Mouse (Mus musculus) embryo, embryonic 9.5 days (tissue): Measurements from ENCODE around the gene Gm14226.
A peak's percentile ranks its signal among the peaks of the same experiment; 100 is the strongest.
"Not testable (repeated sequence)": the region's sequence is repeated elsewhere in the genome, so short reads cannot be mapped to it uniquely, and the experiment has no call there.

Experiments used
- DNase-seq: peaks from one replicate; pipeline ENCODE4 v3.0.0-alpha.2; 2017; ENCODE audit errors: extremely low spot score

The Gm14226 gene

DNA sequence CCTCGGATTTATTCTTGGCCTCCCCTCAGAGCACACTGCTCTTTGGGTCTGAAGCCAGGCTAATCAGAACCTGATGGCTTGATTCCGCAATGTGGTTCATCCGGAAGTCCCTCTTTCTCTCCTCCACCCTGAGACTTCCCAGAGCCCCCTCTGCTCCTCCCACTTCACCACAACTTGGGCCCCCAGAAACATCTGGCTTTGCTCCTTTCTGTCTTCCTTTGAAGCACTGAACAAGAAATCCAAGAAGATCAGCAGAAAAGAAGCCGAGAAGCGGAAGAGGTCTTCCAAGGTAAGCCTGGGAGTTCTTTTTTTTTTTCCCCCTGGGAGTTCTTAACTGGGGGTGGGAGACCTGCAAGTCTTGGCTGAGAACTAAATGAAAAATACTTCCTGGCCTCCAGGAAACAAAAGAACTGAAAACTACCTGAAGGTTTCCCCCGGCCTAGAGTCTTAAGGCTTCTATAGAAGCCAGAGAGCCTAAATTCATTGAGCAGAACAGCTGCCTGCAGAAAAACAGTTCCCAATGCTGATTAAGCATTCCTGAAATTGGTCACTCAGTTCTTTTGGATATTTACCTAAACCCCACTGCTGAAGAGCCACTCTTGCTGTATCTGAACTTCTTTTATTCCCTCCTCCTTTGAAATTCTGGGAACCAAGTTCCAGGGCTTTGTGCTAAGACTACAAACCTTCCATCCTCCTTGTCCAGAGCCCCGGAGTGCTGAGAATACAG lies 29.5 kb downstream of the Gm14226 start:
- DNase-seq = peak; percentile 10

DNA sequence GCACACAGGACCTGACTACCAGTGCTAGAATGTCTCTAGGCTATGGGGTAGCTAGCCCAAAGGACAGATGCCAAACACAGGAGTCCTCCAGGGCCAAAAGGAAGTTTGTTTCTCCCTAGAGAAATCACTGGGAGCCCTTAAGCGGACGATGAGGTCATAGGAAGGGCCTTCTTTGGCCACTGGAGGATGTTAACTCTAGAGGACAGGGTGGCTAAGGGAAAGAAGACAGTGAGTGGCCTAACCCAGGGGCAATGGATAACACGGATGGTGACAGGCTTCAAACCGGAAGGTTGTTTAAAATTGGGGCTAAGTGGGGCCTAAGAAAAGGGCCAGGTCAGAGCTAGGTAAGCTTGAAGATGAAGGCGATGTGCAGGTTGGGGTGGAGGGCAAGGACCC lies 32.0 kb downstream of the Gm14226 start:
- DNase-seq = peak; percentile 13

DNA sequence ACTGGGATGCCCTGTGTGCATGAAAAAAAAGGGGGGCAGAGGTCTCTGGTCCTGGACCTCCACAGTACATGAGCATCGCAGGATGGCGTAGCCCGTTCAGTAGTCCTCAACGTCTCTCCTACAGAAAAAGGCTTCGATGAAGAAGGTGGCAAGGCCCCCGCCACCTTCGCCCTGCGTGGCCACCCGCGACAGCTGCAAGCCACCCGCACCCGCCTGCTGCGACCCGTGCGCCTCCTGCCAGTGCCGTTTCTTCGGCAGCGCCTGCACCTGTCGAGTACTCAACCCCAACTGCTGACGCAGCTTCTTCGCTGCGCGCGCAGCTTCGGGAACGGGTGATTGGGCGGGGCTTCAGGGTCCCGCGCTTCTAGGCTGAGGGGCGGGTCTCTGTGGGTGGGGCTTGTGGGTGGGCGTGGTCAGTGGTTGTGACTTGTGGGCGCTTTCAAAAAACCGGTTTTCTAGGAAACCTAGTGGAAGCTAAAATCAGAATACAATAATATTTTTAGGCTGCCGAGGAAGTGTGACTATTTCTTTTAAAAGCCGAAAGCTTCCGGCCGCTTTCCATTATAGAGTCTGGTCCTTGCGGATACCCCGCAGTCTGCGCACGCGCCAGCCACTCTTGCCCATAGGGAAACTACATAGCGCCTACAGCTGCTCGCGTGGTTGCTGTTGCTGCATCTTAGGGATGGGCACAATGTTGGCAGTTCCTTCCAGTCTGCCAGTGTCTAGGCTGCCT lies 32.6 kb downstream of the Gm14226 start:
- DNase-seq = peak; percentile 97

DNA sequence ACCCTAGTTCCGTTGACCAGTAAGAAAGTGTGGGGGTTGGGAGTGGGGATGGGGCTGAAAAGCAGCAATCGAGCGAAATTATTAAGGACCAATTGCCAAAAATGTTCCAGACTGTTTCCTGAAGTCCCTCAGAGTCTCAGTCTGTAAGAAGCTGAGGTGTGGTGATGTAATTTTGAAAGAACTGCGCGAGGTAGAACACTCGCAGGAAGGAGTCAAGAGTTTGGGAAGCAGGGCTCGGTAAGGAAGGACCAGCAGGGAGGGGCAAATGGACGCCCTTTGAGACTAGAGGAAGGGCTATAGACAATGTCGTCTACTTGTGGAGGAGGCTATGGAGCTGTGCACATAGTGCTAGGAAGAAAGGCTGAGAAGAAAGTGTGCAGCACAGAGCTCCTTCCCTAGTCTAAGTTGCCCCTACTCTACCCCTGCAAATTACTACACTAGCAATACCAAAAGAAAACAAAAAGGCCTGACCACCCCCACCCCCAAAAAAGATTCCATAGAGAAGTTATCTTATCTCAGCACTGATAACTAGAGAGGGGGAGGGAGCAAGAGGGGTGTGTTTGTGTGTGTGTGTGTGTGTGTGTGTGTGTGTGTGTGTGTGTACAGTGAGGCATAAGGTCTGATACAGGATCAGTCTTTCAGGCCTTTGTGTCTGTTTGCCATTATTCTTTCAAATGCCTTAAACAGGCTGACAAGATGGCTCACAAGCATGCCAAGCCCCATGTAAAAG lies 33.7 kb downstream of the Gm14226 start:
- DNase-seq = no peak

DNA sequence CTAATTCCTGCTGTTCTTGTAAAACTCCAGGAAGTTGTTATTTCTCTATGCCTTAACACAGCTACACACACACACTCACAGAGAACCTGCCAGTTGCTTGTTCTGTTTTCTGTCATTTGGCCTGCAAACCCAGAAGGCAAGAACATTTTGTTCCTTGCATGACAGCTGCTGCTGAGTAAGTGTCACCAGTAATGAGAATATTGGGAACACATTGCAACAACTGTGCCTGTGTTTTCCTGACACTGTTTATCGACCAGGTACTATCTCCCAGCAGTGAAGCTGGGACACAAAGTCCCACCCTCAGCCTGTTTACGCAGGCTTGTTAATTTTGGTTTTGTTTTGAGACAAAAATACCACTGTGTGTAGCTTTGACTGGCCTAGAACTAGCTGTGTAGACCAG lies 34.6 kb downstream of the Gm14226 start:
- DNase-seq = no peak

DNA sequence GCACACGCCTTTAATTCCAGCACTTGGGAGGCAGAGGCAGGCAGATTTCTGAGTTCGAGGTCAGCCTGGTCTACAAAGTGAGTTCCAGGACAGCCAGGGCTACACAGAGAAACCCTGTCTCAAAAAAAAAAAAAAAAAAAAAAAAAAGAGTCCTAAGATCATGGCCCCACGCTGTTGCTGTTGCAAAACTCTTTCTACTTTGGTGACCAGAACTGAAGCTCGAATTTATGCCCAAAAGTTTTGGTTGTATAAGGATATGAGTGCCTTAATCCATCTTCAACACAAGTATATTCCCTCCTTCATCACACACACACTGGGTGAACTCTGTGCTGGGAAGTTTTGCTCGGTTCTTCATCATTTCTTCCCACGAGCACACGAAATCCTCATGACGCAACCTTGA lies 35.4 kb downstream of the Gm14226 start:
- not testable (repeated sequence) for DNase-seq

DNA sequence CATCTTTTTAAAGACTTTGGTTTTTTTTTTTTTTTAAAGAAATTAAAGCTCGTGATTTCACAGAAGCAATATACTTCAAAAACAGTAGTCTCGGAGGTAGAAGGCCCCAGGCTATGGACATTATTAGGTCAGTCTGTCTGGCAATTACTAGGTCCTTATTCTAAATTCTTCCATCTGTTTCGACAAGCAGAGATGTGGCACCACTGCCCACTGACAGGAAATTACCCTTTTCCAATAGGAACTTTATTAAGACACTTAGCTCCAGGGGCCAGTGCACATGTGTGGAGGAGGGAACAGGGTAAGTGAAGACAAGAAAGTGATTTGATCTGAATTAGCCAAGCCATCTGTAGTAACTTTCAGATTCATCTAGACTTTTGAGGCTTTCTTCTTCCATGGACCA lies 36.6 kb downstream of the Gm14226 start:
- DNase-seq = no peak

DNA sequence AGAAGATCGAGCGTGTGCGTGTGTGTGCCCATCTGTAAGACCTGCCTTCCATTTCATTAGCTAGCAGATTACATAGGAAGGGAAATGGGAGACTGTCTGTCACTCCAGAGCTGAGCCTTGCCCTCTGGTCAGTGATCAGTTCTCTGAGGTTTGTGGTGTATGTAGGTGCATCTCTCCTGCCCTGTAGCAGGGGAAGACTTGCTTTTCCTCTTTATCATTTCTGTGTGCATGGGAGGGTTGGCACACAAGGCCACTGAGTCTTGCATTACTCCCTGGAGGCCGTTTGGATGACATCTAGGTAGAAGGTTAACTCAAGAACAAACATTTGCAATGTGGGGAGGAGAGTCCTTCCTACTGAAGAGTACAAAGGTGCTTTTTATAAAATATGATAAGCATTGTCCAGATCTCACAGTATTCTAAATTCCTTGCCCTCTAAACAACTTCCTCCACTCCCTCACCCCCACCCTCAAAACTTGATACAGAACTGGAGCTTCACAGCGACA lies 38.1 kb downstream of the Gm14226 start:
- no peak for DNase-seq

DNA sequence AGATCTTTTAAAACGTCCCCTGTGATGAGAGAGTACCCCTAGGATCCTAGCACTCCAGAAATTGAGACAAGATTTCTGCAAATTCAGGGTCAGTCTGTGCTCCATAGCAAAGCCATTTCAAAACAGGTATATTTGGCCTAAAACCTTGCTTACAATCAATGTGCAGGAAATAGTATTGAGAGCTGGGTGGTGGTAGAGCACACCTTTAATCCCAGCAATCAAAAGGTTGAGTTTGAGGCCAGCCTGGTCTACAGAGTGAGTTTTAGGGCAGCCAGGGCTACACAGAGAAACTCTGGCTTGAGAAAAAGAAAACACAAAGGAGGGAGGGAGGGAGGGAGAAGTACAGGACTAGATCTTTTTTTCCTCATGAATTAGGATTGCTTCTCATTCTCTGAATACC lies 39.3 kb downstream of the Gm14226 start:
- no peak for DNase-seq

DNA sequence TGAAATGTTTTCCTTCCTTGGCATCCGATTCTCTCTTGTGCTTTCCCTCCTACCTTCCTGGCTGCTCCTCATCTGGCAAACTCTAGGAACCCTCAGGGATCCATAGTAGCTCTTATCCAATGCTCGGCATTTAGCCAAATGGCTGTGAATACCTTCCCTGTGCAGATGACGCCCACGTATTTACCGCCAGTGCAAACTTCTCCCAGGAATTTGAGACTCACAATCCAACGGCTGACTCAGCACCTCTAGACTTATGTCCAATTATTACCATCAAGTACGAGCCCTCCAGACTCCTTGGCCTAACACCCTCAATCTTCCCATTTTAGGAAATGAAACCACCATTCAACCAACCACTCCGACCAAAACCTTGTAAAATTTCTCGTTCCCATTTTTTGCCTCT lies 53.0 kb downstream of the Gm14226 start:
- no peak for DNase-seq

DNA sequence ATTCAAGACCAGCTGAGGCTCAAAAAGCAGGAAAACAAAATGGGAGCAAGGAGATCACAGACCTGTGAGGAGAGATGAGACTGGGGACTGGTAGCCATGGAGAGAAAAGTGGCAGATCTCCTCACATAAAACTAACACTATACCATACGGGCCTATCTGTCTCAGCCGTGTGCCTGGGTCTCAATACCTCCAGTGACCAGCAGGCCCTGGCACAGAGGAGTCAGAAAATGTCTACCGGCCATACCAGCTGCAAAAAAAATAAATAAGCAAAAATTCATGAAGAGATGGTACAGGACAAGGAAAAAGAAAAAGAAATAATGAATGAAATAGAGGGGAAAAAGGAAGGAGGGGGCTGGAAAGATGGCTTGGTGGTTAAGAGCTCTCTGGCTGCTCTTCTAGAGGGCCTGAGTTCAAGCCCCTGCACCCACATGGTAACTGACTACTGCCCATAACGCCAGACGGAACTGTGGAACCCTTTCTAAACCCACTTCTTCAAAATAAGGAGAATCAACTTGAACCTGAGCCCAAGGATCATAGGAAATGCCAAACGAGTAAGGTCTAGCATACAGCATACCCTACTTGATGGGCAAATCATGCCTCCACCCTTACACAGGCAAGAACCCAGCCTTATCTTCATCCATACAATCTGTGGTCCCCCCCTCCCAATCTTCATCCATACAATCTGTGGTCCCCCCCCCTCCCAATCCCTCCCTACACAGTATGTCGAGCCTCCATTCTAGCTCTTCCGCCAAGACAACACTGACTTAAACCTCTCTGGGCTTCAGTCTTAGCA lies 54.5 kb downstream of the Gm14226 start:
- DNase-seq = no peak

DNA sequence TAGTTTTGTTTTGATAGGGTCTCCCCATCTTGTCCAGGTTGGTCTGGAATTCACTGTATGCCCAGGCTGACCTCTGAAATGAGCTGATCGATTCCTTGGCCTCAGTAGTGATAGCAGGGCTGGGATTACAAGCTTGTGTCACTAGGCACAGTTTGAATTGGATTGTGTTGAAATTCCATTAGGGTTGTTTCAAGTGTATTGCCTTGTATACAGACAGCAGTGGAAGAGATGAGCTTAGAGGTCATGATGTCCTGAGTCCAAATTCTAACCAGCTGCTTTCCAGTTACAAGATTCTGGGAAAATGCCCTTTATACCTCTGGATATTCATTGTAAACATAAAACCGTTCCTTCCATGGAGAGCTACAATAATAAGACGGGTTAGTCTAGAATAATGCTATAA lies 55.3 kb downstream of the Gm14226 start:
- DNase-seq = no peak

DNA sequence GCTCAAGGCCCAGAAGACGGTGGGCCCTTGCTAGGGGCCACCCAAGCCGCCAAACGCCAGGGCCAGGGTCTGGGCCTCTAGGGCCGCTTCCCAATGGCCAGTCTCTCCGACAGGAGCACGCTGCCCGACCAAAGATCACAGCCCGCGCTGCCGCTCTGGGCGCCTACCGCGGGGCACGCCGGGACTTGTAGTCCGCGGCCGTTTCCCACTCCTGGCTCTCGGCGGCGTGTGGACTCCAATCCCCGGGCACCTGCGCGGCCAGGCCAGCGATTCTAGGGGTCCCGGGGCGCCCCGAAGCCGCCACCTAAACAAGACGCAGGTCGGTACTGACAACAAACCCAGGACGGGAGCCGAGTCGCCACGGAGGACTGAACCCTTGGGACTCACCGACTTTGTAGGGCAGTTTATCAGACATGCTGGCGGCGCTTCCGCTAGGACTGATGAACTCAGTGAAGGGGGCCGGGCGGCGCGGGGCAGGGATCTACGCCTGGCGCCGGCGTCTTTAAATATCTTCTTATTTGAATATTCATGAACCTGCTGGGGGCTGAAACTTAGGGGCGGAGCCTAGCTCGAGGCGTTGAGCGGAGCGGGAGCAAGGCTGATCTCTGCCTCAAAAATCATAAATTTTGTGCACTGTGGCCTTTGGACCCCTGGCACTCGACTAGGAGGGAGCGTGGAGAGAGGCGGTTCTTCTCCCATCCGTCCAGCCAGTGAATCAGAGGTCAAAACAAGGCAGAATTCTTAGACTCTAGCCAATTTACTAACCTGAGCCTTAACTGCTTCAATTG lies 56.1 kb downstream of the Gm14226 start, which contains the start of gene Ahcy:
Gene Ahcy, minus strand, starts transcription at position 520 of the 788 bp plus-strand sequence.
- peak; percentile 96 for DNase-seq

DNA sequence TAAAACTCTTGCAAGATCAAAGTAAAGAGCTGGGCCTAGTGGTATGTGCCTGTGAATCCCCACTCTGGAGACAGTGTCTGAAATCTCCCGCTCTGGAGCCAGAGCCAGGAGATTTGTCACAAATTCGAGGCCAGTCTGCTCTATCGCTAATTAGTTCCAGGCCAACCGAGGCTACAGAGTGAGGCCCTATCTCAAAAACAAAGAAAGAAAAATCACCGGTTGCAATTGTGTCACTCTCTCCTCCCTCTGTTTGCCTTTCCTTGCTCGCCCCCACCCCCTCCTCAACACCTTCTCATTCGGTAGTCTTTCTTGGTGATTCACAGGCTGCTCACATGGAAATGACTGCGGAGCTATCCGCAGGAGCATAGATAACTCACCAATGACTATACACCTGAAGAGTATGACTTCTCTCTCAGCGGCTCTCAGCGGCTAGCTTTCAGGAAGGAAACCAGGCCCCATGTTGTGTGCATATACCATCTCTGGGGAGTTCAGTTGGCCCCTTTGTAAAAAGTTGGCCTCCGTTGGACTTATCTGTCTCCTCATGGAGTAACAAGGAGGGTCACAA lies 56.8 kb downstream of the Gm14226 start:
- DNase-seq = no peak

DNA sequence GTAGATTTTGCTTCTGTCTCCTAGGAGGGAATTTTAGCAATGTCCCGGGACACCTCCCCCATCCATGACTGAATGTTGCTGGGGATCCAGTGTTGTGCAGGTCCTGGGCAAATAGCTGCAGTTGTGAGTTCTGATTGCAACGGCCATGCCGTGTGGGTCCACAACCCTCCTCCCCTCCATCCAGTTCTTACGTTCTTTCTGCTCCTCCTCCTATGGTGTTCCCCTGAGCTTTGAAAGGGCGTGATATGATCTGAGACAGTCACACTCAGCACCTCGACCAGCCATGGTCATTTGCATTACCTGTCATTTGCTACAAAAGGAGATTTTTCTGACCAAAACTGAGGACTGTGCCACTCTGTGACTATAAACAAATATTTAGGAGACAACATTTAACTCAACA lies 57.6 kb downstream of the Gm14226 start:
- no peak for DNase-seq
